Mouse (Mus musculus) inflammation-experienced regulatory T-cells, adult 16 weeks (primary cell): ENCODE data around the gene Oat. TPM values are rescaled to one million over a fixed set of nuclear protein-coding genes. Genes with fewer than 3 reads are reported as not detected.

Experiments used
- polyA plus RNA-seq: library from polyadenylated mRNA; unstranded; fragments of 100-300 nt; shearing (Covaris generic); gene quantifications from one replicate; pipeline ENCODE4 v1.2.1, GENCODE M21; 2017

Gene Oat
- polyA plus RNA-seq, result 98.4 TPM

GRCm38 (mm10) chr7:132576116-132576650 lies at the start of gene Oat:
Gene Oat (minus strand): TSS chr7:132576398.

GRCm38 (mm10) chr7:132610468-132611318 lies 34.5 kb upstream of the Oat start, which contains the start of gene Lhpp:
Gene Lhpp (plus strand): TSS chr7:132610638.

GRCm38 (mm10) chr7:132599071-132599975 lies 23.1 kb upstream of the Oat start, which contains the start of gene Nkx1-2:
Gene Nkx1-2 (minus strand): TSS chr7:132599637.

Other genes with a start within 250 kb of the Oat start
- not detected for gene Nkx1-2, start 23.2 kb upstream of the Oat start, polyA plus RNA-seq
- 4.4 TPM for gene Lhpp, start 34.2 kb upstream of the Oat start, polyA plus RNA-seq
- 146 TPM for gene Fam53b, start 237.5 kb upstream of the Oat start, polyA plus RNA-seq